Mouse (Mus musculus): ENCODE results near the gene Btbd10.

The Btbd10 gene

GRCm38 (mm10) chr7:113368746-113369619 is at the start of gene Btbd10:
Btbd10 (minus strand) TSS chr7:113369392.
- DNase-seq, result peak; percentile 99

- no peak for DNase-seq
Observed at GRCm38 (mm10) chr7:113416536-113416935, 47.3 kb upstream of the Btbd10 start.

- DNase-seq, result no peak
Observed at GRCm38 (mm10) chr7:113415256-113415655, 46.1 kb upstream of the Btbd10 start.

- no peak for DNase-seq
Observed at GRCm38 (mm10) chr7:113408712-113409111, 39.5 kb upstream of the Btbd10 start.

- no peak for DNase-seq
Observed at GRCm38 (mm10) chr7:113398083-113398482, 28.9 kb upstream of the Btbd10 start.

- DNase-seq, result no peak
Observed at GRCm38 (mm10) chr7:113396661-113397060, 27.5 kb upstream of the Btbd10 start.

GRCm38 (mm10) chr7:113391619-113392018 is 22.4 kb upstream of the Btbd10 start:
- no peak for DNase-seq

GRCm38 (mm10) chr7:113388470-113388869 is 19.3 kb upstream of the Btbd10 start, which contains the start of gene Pth:
Pth (minus strand) TSS chr7:113388570.
- no peak for DNase-seq

GRCm38 (mm10) chr7:113377875-113378658 is 8.9 kb upstream of the Btbd10 start:
- DNase-seq, result peak; percentile 57 to 67

GRCm38 (mm10) chr7:113372682-113373081 is 3.5 kb upstream of the Btbd10 start:
- DNase-seq, result no peak

GRCm38 (mm10) chr7:113369620-113370340 is 588 bp upstream of the Btbd10 start:
- peak; percentile 80 to 81 for DNase-seq

- DNase-seq, result no peak
Observed at GRCm38 (mm10) chr7:113367440-113367839, 1.8 kb downstream of the Btbd10 start.

- DNase-seq, result no peak
Observed at GRCm38 (mm10) chr7:113349089-113349488, 20.1 kb downstream of the Btbd10 start.

GRCm38 (mm10) chr7:113347694-113348093 is 21.5 kb downstream of the Btbd10 start:
- no peak for DNase-seq

- no peak for DNase-seq
Observed at GRCm38 (mm10) chr7:113347271-113347670, 21.9 kb downstream of the Btbd10 start.

- DNase-seq, result no peak
Observed at GRCm38 (mm10) chr7:113335250-113335649, 33.9 kb downstream of the Btbd10 start.

- no peak for DNase-seq
Observed at GRCm38 (mm10) chr7:113334036-113334435, 35.2 kb downstream of the Btbd10 start.

GRCm38 (mm10) chr7:113320128-113320527 is 49.1 kb downstream of the Btbd10 start:
- DNase-seq, result no peak

GRCm38 (mm10) chr7:113311784-113312183 is 57.4 kb downstream of the Btbd10 start:
- peak; percentile 58 for DNase-seq

GRCm38 (mm10) chr7:113310136-113310535 is 59.1 kb downstream of the Btbd10 start:
- no peak for DNase-seq

GRCm38 (mm10) chr7:113297813-113298212 is 71.4 kb downstream of the Btbd10 start:
- no peak for DNase-seq

GRCm38 (mm10) chr7:113295077-113295890 is 73.9 kb downstream of the Btbd10 start:
- peak; percentile 32 to 66 for DNase-seq
